Comparison of ENCODE assay signal across 26 mouse cellular contexts in genomic region chr2:160028459-160028858, GRCm38 (mm10).
"Had no signal": no experiment of that assay in that cellular context is flagged by ENCODE, and none has a peak within 500 bp of the region (broad histone marks: within the 10 kb centered on the region; RNA-seq: fewer than 3 reads in every experiment).

No protein-coding gene starts in this region.

- H3K27ac ChIP-seq: embryonic facial prominence, embryonic 10.5 days; embryonic facial prominence, embryonic 12.5 days; embryonic facial prominence, embryonic 13.5 days; embryonic facial prominence, embryonic 15.5 days; forebrain, embryonic 10.5 days; forebrain, embryonic 12.5 days; forebrain, embryonic 13.5 days; forebrain, embryonic 15.5 days; gastrocnemius, adult 2 months; heart, adult 2 months had no signal

- DNase-seq: cerebellum, adult 8-10 months; cerebellum, adult 9-10 months; cerebellum, adult 9-11 months; cerebellum, postnatal 10 days; cerebellum, postnatal 14 days; cerebellum, postnatal 25 days; embryo, embryonic 11 days; forebrain, postnatal 0 days; gastrocnemius, adult 2 months; gastrocnemius, postnatal 10 days; gastrocnemius, postnatal 14 days; gastrocnemius, postnatal 25 days; gastrocnemius, postnatal 36 days; heart, adult 18-20 months; heart, adult 2 months had no signal

- H3K9me3 ChIP-seq: embryonic facial prominence, embryonic 10.5 days; embryonic facial prominence, embryonic 12.5 days; embryonic facial prominence, embryonic 13.5 days; embryonic facial prominence, embryonic 15.5 days; forebrain, embryonic 10.5 days; forebrain, embryonic 12.5 days; forebrain, embryonic 13.5 days; forebrain, embryonic 15.5 days had no signal

- H3K4me1 ChIP-seq: embryonic facial prominence, embryonic 10.5 days; embryonic facial prominence, embryonic 12.5 days; embryonic facial prominence, embryonic 13.5 days; embryonic facial prominence, embryonic 15.5 days; forebrain, embryonic 10.5 days; forebrain, embryonic 12.5 days; forebrain, embryonic 13.5 days; forebrain, embryonic 15.5 days had no signal

- H3K4me2 ChIP-seq: embryonic facial prominence, embryonic 12.5 days; embryonic facial prominence, embryonic 13.5 days; embryonic facial prominence, embryonic 15.5 days; forebrain, embryonic 12.5 days; forebrain, embryonic 13.5 days; forebrain, embryonic 15.5 days had no signal

- ATAC-seq: forebrain, embryonic 13.5 days; forebrain, embryonic 14.5 days; forebrain, embryonic 15.5 days; forebrain, embryonic 16.5 days; forebrain, postnatal 0 days had no signal

- H3K9ac ChIP-seq: embryonic facial prominence, embryonic 12.5 days; embryonic facial prominence, embryonic 13.5 days; embryonic facial prominence, embryonic 15.5 days; forebrain, embryonic 12.5 days; forebrain, embryonic 13.5 days; forebrain, embryonic 15.5 days; forebrain, postnatal 0 days had no signal

- H3K4me3 ChIP-seq: embryonic facial prominence, embryonic 10.5 days; embryonic facial prominence, embryonic 12.5 days; embryonic facial prominence, embryonic 13.5 days; embryonic facial prominence, embryonic 15.5 days; erythroblast, embryonic 14.5 days; forebrain, embryonic 10.5 days; forebrain, embryonic 12.5 days; forebrain, embryonic 13.5 days; forebrain, embryonic 15.5 days; gastrocnemius, adult 2 months; heart, adult 2 months had no signal

- H3K36me3 ChIP-seq: embryonic facial prominence, embryonic 10.5 days; embryonic facial prominence, embryonic 12.5 days; embryonic facial prominence, embryonic 13.5 days; embryonic facial prominence, embryonic 15.5 days; forebrain, embryonic 10.5 days; forebrain, embryonic 12.5 days; forebrain, embryonic 15.5 days had no signal

- H3K27me3 ChIP-seq: embryonic facial prominence, embryonic 12.5 days; embryonic facial prominence, embryonic 13.5 days; embryonic facial prominence, embryonic 15.5 days; forebrain, embryonic 12.5 days; forebrain, embryonic 13.5 days; forebrain, embryonic 15.5 days had no signal
